Mouse (Mus musculus) ES-E14 (cell line): Measurements from ENCODE around the gene Kif23. TPM values are rescaled to one million over a fixed set of nuclear protein-coding genes. Genes with fewer than 3 reads are reported as not detected.

Experiments used
- DNase-seq: peaks from one replicate; pipeline ENCODE4 v3.0.0-alpha.2; 2013; ENCODE audit warnings: low read depth, low spot score
- H3K27ac ChIP-seq: 2 replicates; pipeline ENCODE4 v1.5.1; 2012; ENCODE audit warnings: low read depth, mild to moderate bottlenecking, low read length, moderate library complexity, mixed read lengths; ENCODE audit not compliant: poor library complexity, insufficient read depth, severe bottlenecking
- H3K36me3 ChIP-seq: 2 replicates; pipeline ENCODE4 v1.6.1; 2012; ENCODE audit warnings: mild to moderate bottlenecking, low read length, moderate library complexity, mixed read lengths; ENCODE audit not compliant: control insufficient read depth, poor library complexity, insufficient read depth, severe bottlenecking
- H3K4me1 ChIP-seq, 2 experiments: fragments of 150-350 bp in 1 of 2; sonication (generic) in 1 of 2; 2 replicates each; pipeline ENCODE4 v1.6.1; 2012; ENCODE audit warnings: low read length in 2 of 2, mild to moderate bottlenecking in 1 of 2, mixed read lengths in 1 of 2; ENCODE audit not compliant: control insufficient read depth in 2 of 2, insufficient read depth in 2 of 2, poor library complexity in 1 of 2
- H3K4me3 ChIP-seq, 2 experiments: fragments of 150-350 bp in 1 of 2; sonication (generic) in 1 of 2; 2 replicates each; pipeline ENCODE4 v1.5.1; 2012; ENCODE audit warnings: low read length in 2 of 2, low read depth in 1 of 2, mild to moderate bottlenecking in 1 of 2, mixed read lengths in 1 of 2; ENCODE audit not compliant: insufficient read depth in 1 of 2, poor library complexity in 1 of 2, severe bottlenecking in 1 of 2
- H3K9ac ChIP-seq: 2 replicates; pipeline ENCODE4 v1.6.1; 2012; ENCODE audit warnings: low read depth, mild to moderate bottlenecking, low read length, mixed read lengths; ENCODE audit not compliant: poor library complexity, insufficient read depth, severe bottlenecking
- H3K9me3 ChIP-seq: fragments of 150-350 bp; sonication (generic); 2 replicates; pipeline ENCODE4 v1.6.1; 2012; ENCODE audit warnings: low read depth, mild to moderate bottlenecking, low read length; ENCODE audit not compliant: control insufficient read depth, insufficient read depth
- CHD2 ChIP-seq: IDR thresholded peaks from 2 replicates; pipeline ENCODE4 v1.6.1; 2014; ENCODE audit warnings: mild to moderate bottlenecking, low read depth, low read length, inconsistent platforms
- HCFC1 ChIP-seq: IDR thresholded peaks from 2 replicates; pipeline ENCODE4 v1.6.1; 2012; ENCODE audit warnings: low read length, inconsistent platforms, borderline replicate concordance; ENCODE audit not compliant: insufficient read depth
- MAFK ChIP-seq: IDR thresholded peaks from 2 replicates; pipeline ENCODE4 v1.6.1; 2014; ENCODE audit warnings: mild to moderate bottlenecking, low read depth, low read length, inconsistent platforms; ENCODE audit not compliant: insufficient read depth
- ZC3H11A ChIP-seq: IDR thresholded peaks from 2 replicates; pipeline ENCODE4 v1.6.1; 2012; ENCODE audit warnings: low read depth, mild to moderate bottlenecking, inconsistent platforms, low read length, borderline replicate concordance
- ZNF384 ChIP-seq: IDR thresholded peaks from 2 replicates; pipeline ENCODE4 v1.6.1; 2012; ENCODE audit warnings: low read depth, low read length, inconsistent platforms
- in situ Hi-C, 2 experiments: fragments of 600-800 bp; cut with MboI; formaldehyde crosslinking; loops; one replicate each; pipeline ENCODE4 v1.15.1; 2025; ENCODE audit warnings: low sequenced_read_pairs in 2 of 2, inconsistent platforms in 1 of 2; ENCODE audit not compliant: unreplicated experiment in 2 of 2
- total RNA-seq: library from RNA; depleted of rRNA; stranded (reverse); fragments of 300-350 nt; gene quantifications from 2 replicates; pipeline ENCODE4 v1.2.3, GENCODE M21; 2012

The Kif23 gene
- total RNA-seq, 1 experiment, result 87.1 TPM

GRCm38 (mm10) chr9:61925086-61925660 is 21.4 kb downstream of the Kif23 start:
- no peaks in the 10 kb centered on the region; a peak in 1 of 4 replicates for H3K4me1 ChIP-seq
- DNase-seq, result no peak
- TF ChIP-seq ZC3H11A (no peak), CHD2 (no peak), MAFK (no peak), ZNF384 (no peak), HCFC1 (no peak)
- in situ Hi-C loops, result no loop called here
- no peak overlapping the region for H3K4me3 ChIP-seq
- H3K9ac ChIP-seq, result no peak overlapping the region
- H3K9me3 ChIP-seq, result no peaks in the 10 kb centered on the region
- peaks cover 36% of the 10 kb centered on the region for H3K36me3 ChIP-seq
- no peak overlapping the region for H3K27ac ChIP-seq

DNA sequence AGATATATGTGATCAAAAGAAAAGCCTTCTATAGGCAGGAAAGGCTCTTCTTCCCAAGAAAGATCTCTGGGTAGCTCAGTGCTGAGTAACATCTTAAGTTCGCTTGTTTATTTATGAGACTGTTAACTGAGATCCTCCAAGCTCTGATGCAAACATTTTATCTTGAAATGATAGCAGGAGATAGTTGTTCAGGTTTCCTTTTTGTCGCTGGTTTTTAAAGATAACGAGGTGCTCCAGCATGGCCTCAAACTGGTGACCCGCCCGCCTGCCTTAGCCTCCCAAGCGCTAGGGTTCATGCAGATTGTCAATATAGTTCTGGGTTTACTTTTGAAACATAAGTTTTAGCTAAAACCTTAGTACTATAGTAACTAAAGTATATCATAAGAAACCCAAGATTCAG is 26.2 kb downstream of the Kif23 start:
- Histone ChIP-seq H3K9me3 (no peaks in the 10 kb centered on the region), H3K36me3 (peaks cover 41% of the 10 kb centered on the region), H3K4me3 (no peak overlapping the region), H3K4me1 (peaks cover 0 to 3% of the 10 kb centered on the region in 2 experiments; a peak in 1 of 4 replicates), H3K9ac (no peak overlapping the region), H3K27ac (no peak overlapping the region)
- in situ Hi-C loops, result no loop called here
- DNase-seq, result no peak
- TF ChIP-seq HCFC1, result no peak
- no peak for TF ChIP-seq CHD2
- no peak for TF ChIP-seq MAFK
- TF ChIP-seq ZC3H11A, result no peak

GRCm38 (mm10) chr9:61919464-61919863 is 27.1 kb downstream of the Kif23 start:
- Histone ChIP-seq H3K4me1 (peaks cover 0 to 3% of the 10 kb centered on the region in 2 experiments; a peak in 1 of 4 replicates), H3K9ac (no peak overlapping the region), H3K9me3 (no peaks in the 10 kb centered on the region), H3K4me3 (no peak overlapping the region), H3K36me3 (peaks cover 32% of the 10 kb centered on the region), H3K27ac (no peak overlapping the region)
- in situ Hi-C loops, result no loop called here
- no peak for TF ChIP-seq HCFC1
- TF ChIP-seq ZC3H11A, result no peak
- TF ChIP-seq ZNF384, result no peak
- TF ChIP-seq MAFK, result no peak
- no peak for TF ChIP-seq CHD2
- DNase-seq, result no peak

- DNase-seq, result no peak
- Histone ChIP-seq H3K9me3 (no peaks in the 10 kb centered on the region), H3K4me3 (no peak overlapping the region), H3K9ac (no peak overlapping the region), H3K36me3 (peaks cover 37% of the 10 kb centered on the region), H3K27ac (no peak overlapping the region), H3K4me1 (peaks cover 0 to 3% of the 10 kb centered on the region in 2 experiments; a peak in 1 of 4 replicates)
- in situ Hi-C loops, result no loop called here
- no peak for TF ChIP-seq ZNF384
- TF ChIP-seq ZC3H11A, result no peak
- TF ChIP-seq CHD2, result no peak
- TF ChIP-seq HCFC1, result no peak
- TF ChIP-seq MAFK, result no peak
These were observed 29.1 kb downstream of the Kif23 start for GRCm38 (mm10) chr9:61917436-61917835.

GRCm38 (mm10) chr9:61916986-61917385 is 29.6 kb downstream of the Kif23 start:
- Histone ChIP-seq H3K36me3 (peaks cover 37% of the 10 kb centered on the region), H3K9me3 (no peaks in the 10 kb centered on the region), H3K9ac (no peak overlapping the region), H3K4me1 (peaks cover 0 to 3% of the 10 kb centered on the region in 2 experiments; a peak in 1 of 4 replicates), H3K27ac (no peak overlapping the region), H3K4me3 (no peak overlapping the region)
- in situ Hi-C loops, result no loop called here
- DNase-seq, result no peak
- TF ChIP-seq CHD2 (no peak), MAFK (no peak), HCFC1 (no peak), ZNF384 (no peak), ZC3H11A (no peak)
